Mouse (Mus musculus) neutrophil, adult 59 days (primary cell): Measurements from ENCODE around the gene Olfr870. TPM values are rescaled to one million over a fixed set of nuclear protein-coding genes. Genes with fewer than 3 reads are reported as not detected.

Experiments
- total RNA-seq, 2 experiments: library from RNA; stranded (reverse); gene quantifications; 1 replicate in 1 of 2; 2 replicates in 1 of 2; pipeline ENCODE4 v1.2.4; 2023

Olfr870 gene
- total RNA-seq, result not detected

GRCm38 (mm10) chr9:20173957-20174356 lies at the start of gene Olfr870:
TSS of gene Olfr870 (minus strand) at chr9:20174057.

GRCm38 (mm10) chr9:20211907-20212306 lies 38.0 kb upstream of the Olfr870 start, which contains the start of gene Olfr871:
TSS of gene Olfr871 (plus strand) at chr9:20212207.

GRCm38 (mm10) chr9:20128709-20129108 lies 45.1 kb downstream of the Olfr870 start, which contains the start of gene Olfr869:
TSS of gene Olfr869 (plus strand) at chr9:20129009.

Other genes with a start within 250 kb of the Olfr870 start
- gene Olfr866, start 146.0 kb downstream of the Olfr870 start, total RNA-seq, result not detected
- gene Olfr867, start 116.5 kb downstream of the Olfr870 start, total RNA-seq, result not detected
- gene Olfr868, start 75.4 kb downstream of the Olfr870 start, total RNA-seq, result not detected
- gene Olfr869, start 45.0 kb downstream of the Olfr870 start, total RNA-seq, result not detected
- not detected for gene Olfr871, start 38.1 kb upstream of the Olfr870 start, total RNA-seq
- not detected for gene Olfr872, start 63.1 kb upstream of the Olfr870 start, total RNA-seq
- gene Olfr39, start 108.3 kb upstream of the Olfr870 start, total RNA-seq, result not detected
- not detected for gene Olfr873, start 124.5 kb upstream of the Olfr870 start, total RNA-seq
- not detected for gene Olfr18, start 162.0 kb upstream of the Olfr870 start, total RNA-seq
- gene Zfp560, start 211.1 kb upstream of the Olfr870 start, total RNA-seq, result 1 to 10 TPM; 1.6 to 3.3 TPM